Mouse (Mus musculus): ENCODE measurements around the gene Gm13103. TPM values are rescaled to one million over a fixed set of nuclear protein-coding genes. Genes with fewer than 3 reads are reported as not detected.
"Not testable (repeated sequence)": the region's sequence is repeated elsewhere in the genome, so short reads cannot be mapped to it uniquely, and the experiment has no call there.

Gene Gm13103
- not detected in 2 replicates for polyA plus RNA-seq (2016; fragmentation: Nextera tagmentation; extraction: Ambion mirVana)

DNA sequence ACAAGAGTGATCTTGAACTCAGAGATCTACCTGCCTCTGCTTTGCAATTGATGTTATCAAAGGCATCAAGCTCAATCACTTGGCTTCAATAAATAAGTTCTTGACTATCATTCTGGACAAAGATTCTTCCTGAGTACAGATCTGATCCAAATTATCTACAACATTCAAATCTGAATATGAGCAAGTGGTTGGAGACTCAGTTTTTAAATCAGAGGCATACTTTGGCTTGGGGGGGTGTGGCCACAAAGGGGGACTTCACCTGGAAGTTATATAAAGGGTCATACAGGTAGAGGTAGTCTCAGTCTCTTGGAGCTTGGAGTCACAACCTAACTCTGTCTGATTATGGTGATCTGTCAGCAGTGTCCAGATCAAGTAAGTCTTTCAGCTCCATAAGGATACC lies at the start of gene Gm13103:
TSS of gene Gm13103 (plus strand) at position 301 of the 400 bp plus-strand sequence.
- H3K4me3 ChIP-seq; H3K27ac ChIP-seq; H3K4me1 ChIP-seq; H3K27me3 ChIP-seq (ENCODE audit: insufficient read depth, poor library complexity, severe bottlenecking); H3K36me3 ChIP-seq; DNase-seq (ENCODE audit: low spot score): not testable (repeated sequence)
- H3K9me3 ChIP-seq = peaks cover 13% of the 10 kb centered on the region; the same call in 1 of the 2 replicates

DNA sequence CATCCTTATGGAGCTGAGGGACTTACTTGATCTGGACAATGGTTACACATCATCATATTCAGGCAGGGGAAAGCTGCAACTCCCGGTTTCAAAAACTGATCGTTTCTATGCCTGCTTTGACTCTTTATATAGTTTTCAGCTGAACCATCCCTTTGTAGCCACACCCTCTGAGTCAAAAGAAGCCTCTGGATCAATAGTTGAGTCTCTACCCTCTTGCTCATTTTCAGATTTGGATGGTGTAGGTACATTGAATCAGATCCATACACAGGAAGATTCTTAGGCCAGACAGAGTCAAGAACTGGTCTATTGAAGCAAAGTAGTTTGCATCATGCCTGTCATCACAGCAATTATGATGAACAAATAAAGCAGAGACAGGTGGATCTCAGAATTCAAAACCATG lies 30.3 kb upstream of the Gm13103 start, which contains the start of gene Gm13084:
TSS of gene Gm13084 (minus strand) at position 101 of the 400 bp plus-strand sequence.
- Histone ChIP-seq H3K4me1 (no peaks in the 10 kb centered on the region), H3K4me3 (no peak within 1 kb of the TSS), H3K36me3 (no peaks in the 10 kb centered on the region), H3K9me3 (peaks cover 15% of the 10 kb centered on the region), H3K27me3 (ENCODE audit: insufficient read depth, poor library complexity, severe bottlenecking) (no peaks in the 10 kb centered on the region), H3K27ac (no peak within 1 kb of the TSS)
- 77% methylated on average over 2 of the region's 2 CpGs for WGBS
- no peak for DNase-seq (ENCODE audit: low spot score)

DNA sequence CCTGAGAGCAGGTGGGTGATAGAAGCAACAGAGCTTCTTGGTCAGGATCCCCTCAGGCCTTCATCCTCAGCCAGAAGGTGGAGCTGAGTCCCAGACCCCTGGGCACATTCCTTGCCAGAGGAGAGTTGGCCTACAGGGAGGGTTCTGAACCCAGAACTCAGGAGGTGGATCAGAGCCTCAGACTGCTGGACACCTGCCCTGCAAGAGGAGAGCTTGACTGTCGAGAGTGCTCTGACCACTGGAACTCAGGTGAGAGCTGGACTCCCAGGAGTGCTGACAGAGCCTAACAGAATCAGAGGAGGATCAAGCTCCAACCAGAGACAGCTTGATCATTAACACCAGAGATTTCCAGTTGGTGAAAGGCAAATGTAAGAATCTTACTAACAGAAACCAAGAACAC lies 36.1 kb downstream of the Gm13103 start:
- not testable (repeated sequence) for H3K36me3 ChIP-seq; H3K4me1 ChIP-seq; H3K9me3 ChIP-seq; H3K27ac ChIP-seq; H3K27me3 ChIP-seq (ENCODE audit: insufficient read depth, poor library complexity, severe bottlenecking); H3K4me3 ChIP-seq; DNase-seq (ENCODE audit: low spot score)
- WGBS = 60% methylated on average over 1 of the region's 1 CpGs

DNA sequence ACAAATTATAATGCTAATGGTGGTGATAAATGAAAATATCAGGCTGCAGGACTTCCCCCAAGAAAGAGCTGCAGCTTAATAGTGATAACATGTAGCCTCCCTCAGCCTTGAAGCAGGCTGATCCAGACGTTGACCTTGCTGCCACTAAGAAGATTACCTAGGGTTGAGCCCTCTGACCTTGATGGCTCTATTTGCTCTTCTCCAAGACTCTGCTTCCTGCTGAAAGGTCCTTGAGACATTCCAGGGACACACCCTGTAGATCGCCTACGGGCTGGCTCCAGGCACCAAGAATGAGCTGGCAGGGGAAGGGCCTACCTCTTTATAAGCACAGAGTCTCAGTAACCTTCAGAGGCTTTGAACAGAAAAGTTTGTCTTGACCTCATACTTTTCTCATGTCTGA lies 48.1 kb downstream of the Gm13103 start:
- 76% methylated on average over 3 of the region's 3 CpGs for WGBS
- not testable (repeated sequence) for H3K4me1 ChIP-seq; H3K4me3 ChIP-seq; H3K36me3 ChIP-seq; H3K9me3 ChIP-seq; H3K27ac ChIP-seq; H3K27me3 ChIP-seq (ENCODE audit: insufficient read depth, poor library complexity, severe bottlenecking); DNase-seq (ENCODE audit: low spot score)

DNA sequence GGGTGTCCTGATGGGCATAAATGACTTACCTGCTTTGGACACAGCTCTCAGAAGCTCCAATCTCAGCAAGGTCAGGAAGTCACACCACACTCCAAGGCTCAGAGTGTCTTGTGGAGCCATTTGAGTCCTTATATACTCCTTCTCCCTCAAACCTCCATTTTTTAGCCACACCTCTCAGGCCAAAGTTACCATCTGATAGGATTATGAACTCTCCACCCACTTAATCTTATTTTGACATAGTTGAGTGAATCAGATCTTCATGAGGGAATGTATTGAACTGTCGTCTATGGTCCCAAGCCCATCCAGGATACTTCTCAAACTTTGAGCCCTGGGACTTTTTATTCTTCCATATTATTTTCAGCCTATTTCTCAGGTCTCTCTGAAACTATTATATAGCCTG lies 54.0 kb downstream of the Gm13103 start, which contains the start of gene Pramef6:
TSS of gene Pramef6 (minus strand) at position 101 of the 400 bp plus-strand sequence.
- not testable (repeated sequence) for H3K4me3 ChIP-seq; H3K27me3 ChIP-seq (ENCODE audit: insufficient read depth, poor library complexity, severe bottlenecking); H3K36me3 ChIP-seq; H3K27ac ChIP-seq; DNase-seq (ENCODE audit: low spot score); H3K9me3 ChIP-seq; H3K4me1 ChIP-seq
- WGBS = 75% methylated on average over 1 of the region's 1 CpGs

Other genes with a start within 250 kb of the Gm13103 start
- gene Gm13083, start 231.5 kb upstream of the Gm13103 start, polyA plus RNA-seq (2016; fragmentation: Nextera tagmentation; extraction: Ambion mirVana) = not detected in 2 replicates
- not detected in 2 replicates for gene Gm13088, start 189.3 kb upstream of the Gm13103 start, polyA plus RNA-seq (2016; fragmentation: Nextera tagmentation; extraction: Ambion mirVana)
- not detected in 2 replicates for gene Gm13089, start 143.8 kb upstream of the Gm13103 start, polyA plus RNA-seq (2016; fragmentation: Nextera tagmentation; extraction: Ambion mirVana)
- gene Gm13078, start 127.0 kb upstream of the Gm13103 start, polyA plus RNA-seq (2016; fragmentation: Nextera tagmentation; extraction: Ambion mirVana) = not detected in 2 replicates
- gene Gm13023, start 57.1 kb upstream of the Gm13103 start, polyA plus RNA-seq (2016; fragmentation: Nextera tagmentation; extraction: Ambion mirVana) = not detected in 2 replicates
- not detected in 2 replicates for gene Gm13084, start 30.4 kb upstream of the Gm13103 start, polyA plus RNA-seq (2016; fragmentation: Nextera tagmentation; extraction: Ambion mirVana)
- gene Pramef6, start 53.9 kb downstream of the Gm13103 start, polyA plus RNA-seq (2016; fragmentation: Nextera tagmentation; extraction: Ambion mirVana) = not detected in 2 replicates
- gene Pramef25, start 104.5 kb downstream of the Gm13103 start, polyA plus RNA-seq (2016; fragmentation: Nextera tagmentation; extraction: Ambion mirVana) = not detected in 2 replicates
- gene Gm13101, start 120.5 kb downstream of the Gm13103 start, polyA plus RNA-seq (2016; fragmentation: Nextera tagmentation; extraction: Ambion mirVana) = not detected in 2 replicates
- gene Pramef17, start 147.9 kb downstream of the Gm13103 start, polyA plus RNA-seq (2016; fragmentation: Nextera tagmentation; extraction: Ambion mirVana) = not detected in 2 replicates
- not detected in 2 replicates for gene Pramel4, start 212.6 kb downstream of the Gm13103 start, polyA plus RNA-seq (2016; fragmentation: Nextera tagmentation; extraction: Ambion mirVana)

Data from heart, embryonic 10.5 days (tissue).